14 mouse cellular contexts compared by ENCODE assay signal in genomic region chr11:106543006-106543405, GRCm38 (mm10).
"Had no signal": no experiment of that assay in that cellular context is flagged by ENCODE, and none has a peak within 500 bp of the region (broad histone marks: within the 10 kb centered on the region; RNA-seq: fewer than 3 reads in every experiment).

No protein-coding gene starts in this region.

- H3K4me3 ChIP-seq: left cerebral cortex, adult 2 months; midbrain, embryonic 10.5 days had no signal

- ATAC-seq: intestine, postnatal 0 days had no signal

- DNase-seq: kidney, adult 2 months; kidney, postnatal 25 days; layer of hippocampus, postnatal 36 days; lung, adult 2 months; lung, postnatal 14 days; lung, postnatal 4 days; midbrain, embryonic 14.5 days; right cerebral cortex, postnatal 14 days; right cerebral cortex, postnatal 4 days had no signal

- H3K4me1 ChIP-seq: midbrain, embryonic 10.5 days had no signal

- H3K9me3 ChIP-seq: midbrain, embryonic 10.5 days had no signal

- H3K27ac ChIP-seq: kidney, postnatal 0 days; left cerebral cortex, adult 2 months; midbrain, embryonic 10.5 days; stomach, postnatal 0 days had no signal
